Mouse (Mus musculus) lung, adult 2 months (tissue): ENCODE measurements around the gene Dtx3l.

Experiments used
- CTCF ChIP-seq: fragments of 200-500 bp; IDR thresholded peaks from 2 replicates; pipeline ENCODE4 v1.5.1; 2011; ENCODE audit warnings: mild to moderate bottlenecking, low read length, control low read depth; ENCODE audit not compliant: insufficient read depth
- POLR2A ChIP-seq: fragments of 200-500 bp; IDR thresholded peaks from 2 replicates; pipeline ENCODE4 v1.6.1; 2011; ENCODE audit warnings: low read depth, mild to moderate bottlenecking, control low read depth, low read length, borderline replicate concordance; ENCODE audit errors: extremely low read depth

DNA sequence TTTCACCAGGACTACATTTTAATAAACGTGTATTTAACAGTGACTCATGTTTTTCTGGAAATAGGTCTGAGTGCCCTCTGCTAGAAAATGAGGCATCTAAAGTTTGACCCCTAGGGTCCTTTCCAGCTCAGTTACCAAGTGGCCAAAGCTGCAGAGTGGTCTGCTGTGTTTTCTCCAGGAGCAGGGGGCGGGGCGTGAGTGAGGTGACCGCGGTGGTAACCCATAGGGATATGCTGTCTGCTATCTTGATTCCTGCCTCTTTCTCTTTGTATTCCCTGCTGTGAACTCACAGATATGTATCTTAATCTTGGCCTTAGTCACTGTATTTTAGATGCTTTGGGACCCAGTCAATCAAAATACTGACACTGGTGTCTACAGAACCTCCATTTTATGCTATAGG is 14.6 kb downstream of the Dtx3l start:
- no peak for TF ChIP-seq CTCF
- TF ChIP-seq POLR2A, result no peak
